Mouse (Mus musculus) embryonic facial prominence, embryonic 12.5 days (tissue): ENCODE data around the gene Ppp4r4. TPM values are rescaled to one million over a fixed set of nuclear protein-coding genes. Genes with fewer than 3 reads are reported as not detected.
"Not testable (repeated sequence)": the region's sequence is repeated elsewhere in the genome, so short reads cannot be mapped to it uniquely, and the experiment has no call there.

Source experiments
- ATAC-seq: fragments of 200-750 bp; cut with Nextera tagmentation; 2 replicates; pipeline ENCODE4 v1.8.0; 2017; ENCODE audit not compliant: insufficient number of reproducible peaks, insufficient read depth, low FRiP score, low TSS enrichment
- H3K27ac ChIP-seq: fragments of 300-500 bp; sonication (generic); 2 replicates; pipeline ENCODE4 v1.5.1; 2016; ENCODE audit warnings: mild to moderate bottlenecking
- H3K27me3 ChIP-seq: fragments of 300-500 bp; sonication (generic); 2 replicates; pipeline ENCODE4 v1.6.1; 2016; ENCODE audit warnings: mild to moderate bottlenecking, moderate library complexity
- H3K36me3 ChIP-seq: fragments of 300-500 bp; sonication (generic); 2 replicates; pipeline ENCODE4 v1.6.1; 2016; ENCODE audit warnings: mild to moderate bottlenecking
- H3K4me1 ChIP-seq: fragments of 300-500 bp; sonication (generic); 2 replicates; pipeline ENCODE4 v1.6.1; 2016
- H3K4me2 ChIP-seq: fragments of 300-500 bp; sonication (generic); replicated peaks from 2 replicates; pipeline ENCODE4 v1.6.1; 2016; ENCODE audit warnings: mild to moderate bottlenecking, moderate library complexity
- H3K4me3 ChIP-seq: fragments of 300-500 bp; sonication (generic); 2 replicates; pipeline ENCODE4 v1.5.1; 2016; ENCODE audit warnings: mild to moderate bottlenecking
- H3K9ac ChIP-seq: fragments of 300-500 bp; sonication (generic); 2 replicates; pipeline ENCODE4 v1.6.1; 2016; ENCODE audit warnings: mild to moderate bottlenecking, moderate library complexity
- H3K9me3 ChIP-seq: fragments of 300-500 bp; sonication (generic); 2 replicates; pipeline ENCODE4 v1.6.1; 2016; ENCODE audit warnings: mild to moderate bottlenecking, moderate library complexity
- WGBS: fragments of 180-500 bp; shearing (Covaris S2); methylation state at CpG from one replicate; pipeline ENCODE4 v1.1.7; 2016; 5-methylcytosine and 5-hydroxymethylcytosine counted together
- polyA plus RNA-seq: library from polyadenylated mRNA; unstranded; fragments of >200 nt; fragmentation: Nextera tagmentation; extraction: Ambion mirVana; gene quantifications from 2 replicates; pipeline ENCODE4 v1.2.1, GENCODE M21; 2016

Ppp4r4 gene
- polyA plus RNA-seq, 1 experiment from 2014 or later = 2.3 TPM

GRCm38 (mm10) chr12:103578148-103578547 lies 46.1 kb downstream of the Ppp4r4 start:
- H3K27ac ChIP-seq, H3K9ac ChIP-seq, H3K4me1 ChIP-seq, H3K4me2 ChIP-seq, H3K4me3 ChIP-seq, H3K27me3 ChIP-seq, H3K9me3 ChIP-seq, ATAC-seq, H3K36me3 ChIP-seq: not testable (repeated sequence)
- WGBS = 86% methylated on average over 6 of the region's 6 CpGs

GRCm38 (mm10) chr12:103583771-103584170 lies 51.7 kb downstream of the Ppp4r4 start:
- no peak overlapping the region for H3K9ac ChIP-seq
- H3K4me3 ChIP-seq = no peak overlapping the region
- no peak for ATAC-seq
- H3K4me2 ChIP-seq = no peak overlapping the region
- H3K36me3 ChIP-seq = no peaks in the 10 kb centered on the region
- H3K9me3 ChIP-seq = no peaks in the 10 kb centered on the region
- H3K27ac ChIP-seq = no peak overlapping the region
- no peaks in the 10 kb centered on the region for H3K27me3 ChIP-seq
- no peaks in the 10 kb centered on the region for H3K4me1 ChIP-seq
- 88% methylated on average over 8 of the region's 8 CpGs for WGBS

GRCm38 (mm10) chr12:103598411-103598810 lies 66.3 kb downstream of the Ppp4r4 start:
- H3K4me2 ChIP-seq = no peak overlapping the region
- WGBS = 69% methylated on average over 2 of the region's 2 CpGs
- no peak for ATAC-seq
- no peaks in the 10 kb centered on the region for H3K36me3 ChIP-seq
- no peak overlapping the region for H3K4me3 ChIP-seq
- H3K27me3 ChIP-seq = no peaks in the 10 kb centered on the region
- no peaks in the 10 kb centered on the region for H3K4me1 ChIP-seq
- no peak overlapping the region for H3K9ac ChIP-seq
- no peak overlapping the region for H3K27ac ChIP-seq
- no peaks in the 10 kb centered on the region for H3K9me3 ChIP-seq

- H3K27me3 ChIP-seq = no peaks in the 10 kb centered on the region
- ATAC-seq = no peak
- no peak overlapping the region for H3K27ac ChIP-seq
- H3K9ac ChIP-seq = no peak overlapping the region
- no peak overlapping the region for H3K4me3 ChIP-seq
- H3K9me3 ChIP-seq = no peaks in the 10 kb centered on the region
- no peak overlapping the region for H3K4me2 ChIP-seq
- WGBS = 26% methylated on average over 3 of the region's 3 CpGs
- no peaks in the 10 kb centered on the region for H3K4me1 ChIP-seq
- H3K36me3 ChIP-seq = no peaks in the 10 kb centered on the region
These were observed 68.3 kb downstream of the Ppp4r4 start for GRCm38 (mm10) chr12:103600364-103600763.

- Histone ChIP-seq H3K9ac (no peak overlapping the region), H3K27me3 (no peaks in the 10 kb centered on the region), H3K4me2 (no peak overlapping the region), H3K4me3 (no peak overlapping the region), H3K27ac (no peak overlapping the region), H3K4me1 (no peaks in the 10 kb centered on the region), H3K36me3 (no peaks in the 10 kb centered on the region), H3K9me3 (no peaks in the 10 kb centered on the region)
- no peak for ATAC-seq
- WGBS = 56% methylated on average over 3 of the region's 3 CpGs
These were observed 69.8 kb downstream of the Ppp4r4 start for GRCm38 (mm10) chr12:103601839-103602238.

GRCm38 (mm10) chr12:103615141-103615540 lies 83.1 kb downstream of the Ppp4r4 start:
- Histone ChIP-seq H3K4me3 (no peak overlapping the region), H3K4me2 (no peak overlapping the region), H3K4me1 (no peaks in the 10 kb centered on the region), H3K27me3 (no peaks in the 10 kb centered on the region), H3K27ac (no peak overlapping the region), H3K36me3 (no peaks in the 10 kb centered on the region), H3K9me3 (no peaks in the 10 kb centered on the region), H3K9ac (no peak overlapping the region)
- 80% methylated on average over 1 of the region's 1 CpGs for WGBS
- ATAC-seq = no peak

- Histone ChIP-seq H3K4me3 (no peak overlapping the region), H3K27ac (no peak overlapping the region), H3K36me3 (no peaks in the 10 kb centered on the region), H3K27me3 (no peaks in the 10 kb centered on the region), H3K4me2 (no peak overlapping the region), H3K9me3 (no peaks in the 10 kb centered on the region), H3K4me1 (no peaks in the 10 kb centered on the region), H3K9ac (no peak overlapping the region)
- ATAC-seq = no peak
- WGBS = 82% methylated on average over 4 of the region's 4 CpGs
These were observed 83.7 kb downstream of the Ppp4r4 start for GRCm38 (mm10) chr12:103615734-103616133.

- Histone ChIP-seq H3K9me3 (no peaks in the 10 kb centered on the region), H3K4me1 (no peaks in the 10 kb centered on the region), H3K4me2 (no peak overlapping the region), H3K4me3 (no peak overlapping the region), H3K27me3 (no peaks in the 10 kb centered on the region), H3K36me3 (no peaks in the 10 kb centered on the region), H3K9ac (no peak overlapping the region), H3K27ac (no peak overlapping the region)
- ATAC-seq = no peak
- WGBS = 88% methylated on average over 10 of the region's 10 CpGs
These were observed 84.8 kb downstream of the Ppp4r4 start for GRCm38 (mm10) chr12:103616860-103617261.

- no peaks in the 10 kb centered on the region for H3K36me3 ChIP-seq
- no peak within 1 kb of the TSS for H3K9ac ChIP-seq
- no peaks in the 10 kb centered on the region for H3K27me3 ChIP-seq
- no peak within 1 kb of the TSS for H3K4me2 ChIP-seq
- 72% methylated on average over 3 of the region's 3 CpGs for WGBS
- H3K4me3 ChIP-seq = no peak within 1 kb of the TSS
- no peaks in the 10 kb centered on the region for H3K9me3 ChIP-seq
- H3K27ac ChIP-seq = no peak within 1 kb of the TSS
- no peak for ATAC-seq
- H3K4me1 ChIP-seq = no peaks in the 10 kb centered on the region
These were observed 99.1 kb downstream of the Ppp4r4 start, which contains the start of gene Serpina10 for GRCm38 (mm10) chr12:103631203-103631612. Gene Serpina10, minus strand, starts transcription at chr12:103631444.

- 74% methylated on average over 2 of the region's 2 CpGs for WGBS
- Histone ChIP-seq H3K4me1 (no peaks in the 10 kb centered on the region), H3K9ac (no peak overlapping the region), H3K27me3 (no peaks in the 10 kb centered on the region), H3K4me3 (no peak overlapping the region), H3K4me2 (no peak overlapping the region), H3K27ac (no peak overlapping the region), H3K36me3 (no peaks in the 10 kb centered on the region), H3K9me3 (no peaks in the 10 kb centered on the region)
- no peak for ATAC-seq
These were observed 102.3 kb downstream of the Ppp4r4 start for GRCm38 (mm10) chr12:103634430-103634829.

GRCm38 (mm10) chr12:103635846-103636245 lies 103.8 kb downstream of the Ppp4r4 start:
- ATAC-seq = no peak
- Histone ChIP-seq H3K27ac (no peak overlapping the region), H3K36me3 (no peaks in the 10 kb centered on the region), H3K9me3 (no peaks in the 10 kb centered on the region), H3K9ac (no peak overlapping the region), H3K4me2 (no peak overlapping the region), H3K27me3 (no peaks in the 10 kb centered on the region), H3K4me3 (no peak overlapping the region), H3K4me1 (no peaks in the 10 kb centered on the region)
- WGBS = 85% methylated on average over 2 of the region's 2 CpGs

GRCm38 (mm10) chr12:103643336-103643735 lies 111.3 kb downstream of the Ppp4r4 start:
- no peak overlapping the region for H3K27ac ChIP-seq
- H3K27me3 ChIP-seq = no peaks in the 10 kb centered on the region
- no peak overlapping the region for H3K9ac ChIP-seq
- H3K4me2 ChIP-seq = no peak overlapping the region
- H3K4me1 ChIP-seq = no peaks in the 10 kb centered on the region; the same call in 1 of the 2 replicates
- no peak for ATAC-seq
- no peaks in the 10 kb centered on the region for H3K36me3 ChIP-seq
- WGBS = 0% methylated on average over 2 of the region's 2 CpGs
- H3K4me3 ChIP-seq = no peak overlapping the region
- no peaks in the 10 kb centered on the region for H3K9me3 ChIP-seq

- no peak overlapping the region for H3K9ac ChIP-seq
- H3K4me2 ChIP-seq = no peak overlapping the region
- no peak overlapping the region for H3K4me3 ChIP-seq
- H3K27ac ChIP-seq = no peak overlapping the region
- no peaks in the 10 kb centered on the region for H3K36me3 ChIP-seq
- WGBS = 80% methylated on average over 3 of the region's 3 CpGs
- no peaks in the 10 kb centered on the region; the same call in 1 of the 2 replicates for H3K4me1 ChIP-seq
- no peak for ATAC-seq
- H3K9me3 ChIP-seq = no peaks in the 10 kb centered on the region
- H3K27me3 ChIP-seq = no peaks in the 10 kb centered on the region
These were observed 111.7 kb downstream of the Ppp4r4 start for GRCm38 (mm10) chr12:103643818-103644217.
